9 mouse cellular contexts compared by ENCODE assay signal in genomic region chr15:101374879-101375278, GRCm38 (mm10). TPM values are rescaled to one million over a fixed set of nuclear protein-coding genes. Genes with fewer than 3 reads are reported as not detected.
DNase-seq lines count a peak whose midpoint lies in the region; ATAC-seq and TF ChIP-seq lines count a peak whose summit lies in the region.
"Had no signal": no experiment of that assay in that cellular context is flagged by ENCODE, and none has a peak within 500 bp of the region (broad histone marks: within the 10 kb centered on the region; RNA-seq: fewer than 3 reads in every experiment).

No protein-coding gene starts in this region.

- no peak overlapping the region for H3K27ac ChIP-seq in hindbrain, postnatal 0 days
- H3K27ac ChIP-seq in hindbrain, embryonic 14.5 days, result no peak overlapping the region
- peak overlapping the region; percentile 44; the same call in 1 of the 2 replicates for H3K27ac ChIP-seq in embryonic facial prominence, embryonic 10.5 days (replicated peaks)
- peak overlapping the region; percentile 35; the same call in 1 of the 2 replicates for H3K27ac ChIP-seq in kidney, embryonic 16.5 days (ENCODE audit: low read length)
- H3K27ac ChIP-seq in intestine, embryonic 15.5 days, result no peak overlapping the region
- H3K27ac ChIP-seq in forebrain, embryonic 10.5 days, result no peak overlapping the region

- no peak overlapping the region for H3K9ac ChIP-seq in hindbrain, postnatal 0 days (replicated peaks; ENCODE audit: low read length)
- H3K9ac ChIP-seq in hindbrain, embryonic 14.5 days, result no peak overlapping the region
- H3K9ac ChIP-seq in kidney, embryonic 16.5 days (replicated peaks; ENCODE audit: low read length), result peak overlapping the region; percentile 24; the same call in 1 of the 2 replicates
- no peak overlapping the region; the same call in 1 of the 2 replicates for H3K9ac ChIP-seq in intestine, embryonic 15.5 days

- DNase-seq in hindbrain, postnatal 0 days (ENCODE audit: low spot score), result peak; percentile 26
- no peak for DNase-seq in hindbrain, embryonic 14.5 days (ENCODE audit: low spot score)
- DNase-seq in embryonic facial prominence, embryonic 10.5 days (ENCODE audit: low spot score), result no peak
- DNase-seq in lung, postnatal 4 days, result peak; percentile 86 to 91
- no peak for DNase-seq in retina, postnatal 1 day
- DNase-seq in forebrain, embryonic 10.5 days (ENCODE audit: extremely low spot score, low spot score), result no peak

- no peak for ATAC-seq in hindbrain, postnatal 0 days
- no peak for ATAC-seq in hindbrain, embryonic 14.5 days (ENCODE audit: low FRiP score)
- ATAC-seq in kidney, embryonic 16.5 days (ENCODE audit: low FRiP score, low TSS enrichment), result no peak
- no peak for ATAC-seq in intestine, embryonic 15.5 days

- no peak overlapping the region for H3K4me2 ChIP-seq in hindbrain, postnatal 0 days (ENCODE audit: low read depth, low read length)
- no peak overlapping the region for H3K4me2 ChIP-seq in hindbrain, embryonic 14.5 days (replicated peaks)
- H3K4me2 ChIP-seq in kidney, embryonic 16.5 days (replicated peaks; ENCODE audit: low read depth, low read length), result no peak overlapping the region
- H3K4me2 ChIP-seq in intestine, embryonic 15.5 days (replicated peaks), result no peak overlapping the region

- no peak overlapping the region for H3K4me3 ChIP-seq in hindbrain, postnatal 0 days (ENCODE audit: low read length)
- no peak overlapping the region for H3K4me3 ChIP-seq in hindbrain, embryonic 14.5 days (replicated peaks; ENCODE audit: low read length)
- H3K4me3 ChIP-seq in embryonic facial prominence, embryonic 10.5 days, result no peak overlapping the region
- H3K4me3 ChIP-seq in kidney, embryonic 16.5 days (ENCODE audit: low read length), result no peak overlapping the region
- no peak overlapping the region for H3K4me3 ChIP-seq in intestine, embryonic 15.5 days (replicated peaks)
- no peak overlapping the region for H3K4me3 ChIP-seq in forebrain, embryonic 10.5 days

- no peaks in the 10 kb centered on the region for H3K36me3 ChIP-seq in hindbrain, postnatal 0 days (ENCODE audit: insufficient read depth, low read length)
- H3K36me3 ChIP-seq in hindbrain, embryonic 14.5 days (replicated peaks; ENCODE audit: control insufficient read depth, insufficient read depth), result no peaks in the 10 kb centered on the region
- H3K36me3 ChIP-seq in embryonic facial prominence, embryonic 10.5 days (replicated peaks), result no peaks in the 10 kb centered on the region
- H3K36me3 ChIP-seq in kidney, embryonic 16.5 days (ENCODE audit: insufficient read depth, low read length), result no peaks in the 10 kb centered on the region
- H3K36me3 ChIP-seq in intestine, embryonic 15.5 days, result no peaks in the 10 kb centered on the region
- H3K36me3 ChIP-seq in forebrain, embryonic 10.5 days (replicated peaks), result no peaks in the 10 kb centered on the region

- H3K9me3 ChIP-seq in hindbrain, postnatal 0 days (ENCODE audit: low read length), result no peaks in the 10 kb centered on the region
- no peaks in the 10 kb centered on the region for H3K9me3 ChIP-seq in hindbrain, embryonic 14.5 days (ENCODE audit: control insufficient read depth, low read length)
- H3K9me3 ChIP-seq in embryonic facial prominence, embryonic 10.5 days, result no peaks in the 10 kb centered on the region
- H3K9me3 ChIP-seq in kidney, embryonic 16.5 days (ENCODE audit: low read length), result no peaks in the 10 kb centered on the region
- H3K9me3 ChIP-seq in intestine, embryonic 15.5 days, result no peaks in the 10 kb centered on the region
- no peaks in the 10 kb centered on the region for H3K9me3 ChIP-seq in forebrain, embryonic 10.5 days

- TF ChIP-seq CTCF in hindbrain, postnatal 0 days (IDR thresholded peaks at IDR 0.05; ENCODE audit: low read depth), result no peak

- no peaks in the 10 kb centered on the region for H3K27me3 ChIP-seq in hindbrain, postnatal 0 days (ENCODE audit: insufficient read depth, low read length)
- no peaks in the 10 kb centered on the region for H3K27me3 ChIP-seq in hindbrain, embryonic 14.5 days (ENCODE audit: control insufficient read depth, insufficient read depth, low read length)
- H3K27me3 ChIP-seq in embryonic facial prominence, embryonic 10.5 days (replicated peaks; ENCODE audit: low read depth, poor library complexity, severe bottlenecking), result peaks cover 14% of the 10 kb centered on the region; the same call in 1 of the 2 replicates
- 0 out of 2 replicates have a peak, but pooled peaks cover 2% of the 10 kb centered on the region for H3K27me3 ChIP-seq in kidney, embryonic 16.5 days (ENCODE audit: insufficient read depth, low read length)
- no peaks in the 10 kb centered on the region for H3K27me3 ChIP-seq in intestine, embryonic 15.5 days (replicated peaks)
- H3K27me3 ChIP-seq in forebrain, embryonic 10.5 days (ENCODE audit: poor library complexity, severe bottlenecking), result 0 out of 2 replicates have a peak, but pooled peaks cover 4% of the 10 kb centered on the region

- H3K4me1 ChIP-seq in hindbrain, postnatal 0 days (ENCODE audit: insufficient read depth, low read length), result peaks cover 12% of the 10 kb centered on the region; the same call in 1 of the 2 replicates
- H3K4me1 ChIP-seq in hindbrain, embryonic 14.5 days (replicated peaks; ENCODE audit: control insufficient read depth, insufficient read depth, low read length), result no peaks in the 10 kb centered on the region
- peaks cover 36% of the 10 kb centered on the region for H3K4me1 ChIP-seq in embryonic facial prominence, embryonic 10.5 days
- peaks cover 53% of the 10 kb centered on the region for H3K4me1 ChIP-seq in kidney, embryonic 16.5 days (ENCODE audit: insufficient read depth, low read length)
- H3K4me1 ChIP-seq in intestine, embryonic 15.5 days (replicated peaks), result peaks cover 40% of the 10 kb centered on the region
- peaks cover 27% of the 10 kb centered on the region for H3K4me1 ChIP-seq in forebrain, embryonic 10.5 days

- WGBS in hindbrain, postnatal 0 days, result 49% methylated on average over 4 of the region's 4 CpGs
- WGBS in hindbrain, embryonic 14.5 days, result 55% methylated on average over 4 of the region's 4 CpGs
- WGBS in embryonic facial prominence, embryonic 10.5 days, result 57% methylated on average over 4 of the region's 4 CpGs
- 26% methylated on average over 4 of the region's 4 CpGs for WGBS in kidney, embryonic 16.5 days
- WGBS in intestine, embryonic 15.5 days, result 50% methylated on average over 4 of the region's 4 CpGs
- WGBS in forebrain, embryonic 10.5 days, result 72% methylated on average over 4 of the region's 4 CpGs

RNA-seq across cellular contexts. Expression of gene Krt80, which starts 4.9 kb away (rescaled TPM):
- 0.43 and 1.2 TPM in 2 replicates for total RNA-seq in hindbrain, postnatal 0 days (2014; rRNA removed)
- polyA plus RNA-seq in hindbrain, postnatal 0 days (2015; fragmentation: Nextera tagmentation; extraction: Ambion mirVana), result 0.30 and 0.33 TPM in 2 replicates
- 0.11 TPM in 1 of 2 replicates, not detected in the other for polyA plus RNA-seq in hindbrain, embryonic 14.5 days (2014; fragmentation: Nextera tagmentation; extraction: Ambion mirVana)
- polyA plus RNA-seq in embryonic facial prominence, embryonic 10.5 days (2016; fragmentation: Nextera tagmentation; extraction: Ambion mirVana), result 0.04 and 0.16 TPM in 2 replicates
- 1.7 and 2.3 TPM in 2 replicates for polyA plus RNA-seq in kidney, embryonic 16.5 days (2015; fragmentation: Nextera tagmentation; extraction: Ambion mirVana)
- 1.2 TPM in 2 replicates for polyA plus RNA-seq in intestine, embryonic 15.5 days (2015; fragmentation: Nextera tagmentation; extraction: Ambion mirVana)
- polyA plus RNA-seq in forebrain, embryonic 10.5 days (2016; fragmentation: Nextera tagmentation; extraction: Ambion mirVana), result 0.07 TPM in 1 of 2 replicates, not detected in the other

RNA-seq across cellular contexts. Expression of gene Krt7, which starts 36.0 kb away (rescaled TPM):
- 0.40 and 0.73 TPM in 2 replicates for total RNA-seq in hindbrain, postnatal 0 days (2014; rRNA removed)
- polyA plus RNA-seq in hindbrain, postnatal 0 days (2015; fragmentation: Nextera tagmentation; extraction: Ambion mirVana), result 0.84 and 0.95 TPM in 2 replicates
- polyA plus RNA-seq in hindbrain, embryonic 14.5 days (2014; fragmentation: Nextera tagmentation; extraction: Ambion mirVana), result 1.5 and 1.8 TPM in 2 replicates
- 16.2 and 17.4 TPM in 2 replicates for polyA plus RNA-seq in embryonic facial prominence, embryonic 10.5 days (2016; fragmentation: Nextera tagmentation; extraction: Ambion mirVana)
- 94.8 and 99.9 TPM in 2 replicates for polyA plus RNA-seq in kidney, embryonic 16.5 days (2015; fragmentation: Nextera tagmentation; extraction: Ambion mirVana)
- 134 and 137 TPM in 2 replicates for polyA plus RNA-seq in intestine, embryonic 15.5 days (2015; fragmentation: Nextera tagmentation; extraction: Ambion mirVana)
- polyA plus RNA-seq in forebrain, embryonic 10.5 days (2016; fragmentation: Nextera tagmentation; extraction: Ambion mirVana), result 12.2 and 12.4 TPM in 2 replicates
- total RNA-seq: layer of hippocampus, adult 18-20 months had no signal

Comparison
In these comparisons a context has a peak if more than half of its experiments do, and no peak if none do; other contexts are left out.
1. DNase-seq: peak in hindbrain, postnatal 0 days (single experiment) and lung, postnatal 4 days (2 of 2); none in hindbrain, embryonic 14.5 days (single experiment), embryonic facial prominence, embryonic 10.5 days (single experiment), retina, postnatal 1 day (single experiment) and forebrain, embryonic 10.5 days (single experiment).
2. H3K27ac ChIP-seq: peak in embryonic facial prominence, embryonic 10.5 days (single experiment) and kidney, embryonic 16.5 days (single experiment); none in hindbrain, postnatal 0 days (single experiment), hindbrain, embryonic 14.5 days (single experiment), intestine, embryonic 15.5 days (single experiment) and forebrain, embryonic 10.5 days (single experiment).